Mouse (Mus musculus): ENCODE data around the gene Nudt6.

DNA sequence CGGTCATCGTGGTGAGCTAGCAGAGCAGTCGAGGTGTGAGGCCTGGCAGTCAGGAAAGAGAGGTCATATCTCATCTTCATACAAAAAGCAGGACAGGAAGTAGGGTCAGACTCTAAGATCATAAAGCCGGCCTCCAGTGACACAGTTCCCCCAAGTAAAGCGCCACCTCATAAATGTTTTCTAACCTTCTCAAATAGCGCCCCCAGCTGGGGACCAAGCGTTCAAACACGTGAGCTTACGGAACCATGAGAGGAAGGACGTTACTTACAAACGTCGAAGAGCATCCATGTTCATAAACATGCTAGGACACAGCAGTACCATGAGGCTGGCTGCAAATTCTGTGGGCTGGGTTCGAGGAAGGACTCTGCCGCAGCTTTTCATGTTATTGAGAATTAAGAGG lies 40.8 kb downstream of the Nudt6 start:
- no peak for TF ChIP-seq CTCF (IDR thresholded peaks at IDR 0.05; ENCODE audit: borderline replicate concordance, insufficient read depth, low read length)
- TF ChIP-seq POLR2A (IDR thresholded peaks at IDR 0.05; ENCODE audit: low read depth, low read length) = no peak

Measured in embryonic fibroblast, embryonic 13.5 days (primary cell).